Mouse (Mus musculus): ENCODE measurements around the gene Lrrc4c. TPM values are rescaled to one million over a fixed set of nuclear protein-coding genes. Genes with fewer than 3 reads are reported as not detected.

Lrrc4c gene
- polyA plus RNA-seq, 1 experiment from 2014 or later, result 2.3 TPM

DNA sequence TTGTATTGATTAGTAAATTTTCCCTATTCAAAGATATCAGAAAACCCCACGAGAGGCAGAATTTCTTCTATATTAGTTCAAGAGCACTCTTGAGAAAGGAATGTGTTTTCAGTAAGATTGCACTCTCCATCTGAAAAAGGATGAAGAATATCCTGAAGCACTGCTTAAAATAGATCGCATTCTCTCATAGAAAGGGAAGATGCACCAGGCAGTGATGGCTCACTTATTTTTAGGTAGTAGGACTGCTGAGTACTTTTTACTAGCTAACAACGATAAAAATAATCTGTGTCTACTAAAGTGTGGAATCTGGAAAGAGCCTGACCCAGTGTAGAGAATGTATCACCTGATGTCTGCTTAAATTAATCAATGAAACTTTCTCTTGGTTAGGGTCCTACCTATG is 820.5 kb downstream of the Lrrc4c start:
- DNase-seq (ENCODE audit: low spot score) (no peak), ATAC-seq (ENCODE audit: low FRiP score, low TSS enrichment) (no peak)
- H3K4me1 ChIP-seq (replicated peaks; ENCODE audit: control insufficient read depth, insufficient read depth), result no peaks in the 10 kb centered on the region
- H3K27me3 ChIP-seq (ENCODE audit: control insufficient read depth, insufficient read depth, low read length), result no peaks in the 10 kb centered on the region
- H3K36me3 ChIP-seq (ENCODE audit: control insufficient read depth, insufficient read depth, low read length), result no peaks in the 10 kb centered on the region
- no peak overlapping the region for H3K9ac ChIP-seq (ENCODE audit: low read length)
- 80% methylated on average over 3 of the region's 3 CpGs for WGBS
- no peaks in the 10 kb centered on the region for H3K9me3 ChIP-seq (ENCODE audit: control insufficient read depth, low read length)
- no peak overlapping the region for H3K4me3 ChIP-seq (ENCODE audit: low read depth, low read length)
- H3K27ac ChIP-seq (replicated peaks), result no peak overlapping the region
- no peak for TF ChIP-seq EP300 (optimal IDR thresholded peaks at IDR 0.05)
- TF ChIP-seq CTCF (IDR thresholded peaks at IDR 0.05; ENCODE audit: low read depth), result no peak
- H3K4me2 ChIP-seq (replicated peaks; ENCODE audit: low read depth), result no peak overlapping the region

GRCm38 (mm10) chr2:97151626-97152194 is 833.7 kb downstream of the Lrrc4c start:
- no peak overlapping the region for H3K9ac ChIP-seq (ENCODE audit: low read length)
- 92% methylated on average over 3 of the region's 3 CpGs for WGBS
- no peaks in the 10 kb centered on the region for H3K36me3 ChIP-seq (ENCODE audit: control insufficient read depth, insufficient read depth, low read length)
- no peaks in the 10 kb centered on the region for H3K4me1 ChIP-seq (replicated peaks; ENCODE audit: control insufficient read depth, insufficient read depth)
- H3K4me2 ChIP-seq (replicated peaks; ENCODE audit: low read depth), result no peak overlapping the region
- no peak overlapping the region for H3K27ac ChIP-seq (replicated peaks)
- no peaks in the 10 kb centered on the region for H3K9me3 ChIP-seq (ENCODE audit: control insufficient read depth, low read length)
- H3K4me3 ChIP-seq (ENCODE audit: low read depth, low read length), result no peak overlapping the region
- no peaks in the 10 kb centered on the region for H3K27me3 ChIP-seq (ENCODE audit: control insufficient read depth, insufficient read depth, low read length)
- DNase-seq (ENCODE audit: low spot score) (no peak), ATAC-seq (ENCODE audit: low FRiP score, low TSS enrichment) (no peak)
- no peak for TF ChIP-seq CTCF (IDR thresholded peaks at IDR 0.05; ENCODE audit: low read depth)
- TF ChIP-seq EP300 (optimal IDR thresholded peaks at IDR 0.05), result no peak

GRCm38 (mm10) chr2:97165745-97166144 is 847.8 kb downstream of the Lrrc4c start:
- Histone ChIP-seq H3K9me3 (ENCODE audit: control insufficient read depth, low read length) (no peaks in the 10 kb centered on the region), H3K4me1 (replicated peaks; ENCODE audit: control insufficient read depth, insufficient read depth) (no peaks in the 10 kb centered on the region), H3K9ac (ENCODE audit: low read length) (no peak overlapping the region), H3K27me3 (ENCODE audit: control insufficient read depth, insufficient read depth, low read length) (no peaks in the 10 kb centered on the region), H3K4me3 (ENCODE audit: low read depth, low read length) (no peak overlapping the region), H3K4me2 (replicated peaks; ENCODE audit: low read depth) (no peak overlapping the region), H3K36me3 (ENCODE audit: control insufficient read depth, insufficient read depth, low read length) (no peaks in the 10 kb centered on the region), H3K27ac (replicated peaks) (no peak overlapping the region)
- no peak for TF ChIP-seq CTCF (IDR thresholded peaks at IDR 0.05; ENCODE audit: low read depth)
- TF ChIP-seq EP300 (optimal IDR thresholded peaks at IDR 0.05), result no peak
- WGBS, result 74% methylated on average over 2 of the region's 2 CpGs
- ATAC-seq (ENCODE audit: low FRiP score, low TSS enrichment), result no peak
- no peak for DNase-seq (ENCODE audit: low spot score)

GRCm38 (mm10) chr2:97178399-97178798 is 860.4 kb downstream of the Lrrc4c start:
- Histone ChIP-seq H3K9me3 (ENCODE audit: control insufficient read depth, low read length) (no peaks in the 10 kb centered on the region), H3K9ac (ENCODE audit: low read length) (no peak overlapping the region), H3K27ac (replicated peaks) (no peak overlapping the region), H3K4me1 (replicated peaks; ENCODE audit: control insufficient read depth, insufficient read depth) (no peaks in the 10 kb centered on the region), H3K4me3 (ENCODE audit: low read depth, low read length) (no peak overlapping the region), H3K4me2 (replicated peaks; ENCODE audit: low read depth) (no peak overlapping the region), H3K36me3 (ENCODE audit: control insufficient read depth, insufficient read depth, low read length) (no peaks in the 10 kb centered on the region), H3K27me3 (ENCODE audit: control insufficient read depth, insufficient read depth, low read length) (no peaks in the 10 kb centered on the region)
- no peak for DNase-seq (ENCODE audit: low spot score)
- TF ChIP-seq EP300 (optimal IDR thresholded peaks at IDR 0.05) (no peak), CTCF (IDR thresholded peaks at IDR 0.05; ENCODE audit: low read depth) (no peak)
- ATAC-seq (ENCODE audit: low FRiP score, low TSS enrichment), result no peak
- WGBS, result 81% methylated on average over 4 of the region's 4 CpGs

DNA sequence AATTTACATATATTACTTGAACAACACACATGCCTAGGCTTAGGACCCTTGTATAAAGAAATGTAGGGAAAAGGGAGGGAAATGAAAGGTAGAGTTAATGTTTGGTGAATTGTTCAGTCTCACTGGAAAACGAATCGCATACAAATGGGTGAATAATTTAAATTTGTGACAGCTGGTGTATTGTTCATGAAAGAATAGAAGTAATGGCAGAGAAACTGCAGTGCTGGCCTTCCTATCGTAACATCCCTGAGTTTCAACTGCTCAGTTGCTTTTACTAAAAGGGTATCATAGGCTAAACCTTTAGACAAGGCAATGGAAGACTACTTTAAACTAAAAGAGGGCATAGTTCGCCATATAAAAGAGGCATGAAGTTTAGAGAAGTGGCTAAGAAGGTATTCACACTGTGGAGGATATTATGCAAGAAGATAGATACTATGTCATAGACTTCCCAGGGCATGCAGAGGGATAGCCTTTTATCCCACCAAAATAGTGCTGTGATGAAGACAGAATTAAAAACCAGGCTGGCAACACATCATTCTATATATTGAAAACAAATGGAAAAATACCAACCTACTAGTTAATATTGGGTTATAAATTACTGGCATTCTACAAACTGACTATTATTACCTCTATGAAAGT is 879.1 kb downstream of the Lrrc4c start:
- Histone ChIP-seq H3K9ac (ENCODE audit: low read length) (no peak overlapping the region), H3K4me1 (replicated peaks; ENCODE audit: control insufficient read depth, insufficient read depth) (no peaks in the 10 kb centered on the region), H3K4me3 (ENCODE audit: low read depth, low read length) (no peak overlapping the region), H3K4me2 (replicated peaks; ENCODE audit: low read depth) (no peak overlapping the region), H3K36me3 (ENCODE audit: control insufficient read depth, insufficient read depth, low read length) (no peaks in the 10 kb centered on the region), H3K27me3 (ENCODE audit: control insufficient read depth, insufficient read depth, low read length) (no peaks in the 10 kb centered on the region), H3K27ac (replicated peaks) (no peak overlapping the region), H3K9me3 (ENCODE audit: control insufficient read depth, low read length) (no peaks in the 10 kb centered on the region)
- WGBS, result 72% methylated on average over 4 of the region's 4 CpGs
- no peak for TF ChIP-seq EP300 (optimal IDR thresholded peaks at IDR 0.05)
- ATAC-seq (ENCODE audit: low FRiP score, low TSS enrichment) (no peak), DNase-seq (ENCODE audit: low spot score) (no peak)

- WGBS, result 72% methylated on average over 3 of the region's 3 CpGs
- Histone ChIP-seq H3K9ac (ENCODE audit: low read length) (no peak overlapping the region), H3K4me3 (ENCODE audit: low read depth, low read length) (no peak overlapping the region), H3K9me3 (ENCODE audit: control insufficient read depth, low read length) (no peaks in the 10 kb centered on the region), H3K4me1 (replicated peaks; ENCODE audit: control insufficient read depth, insufficient read depth) (no peaks in the 10 kb centered on the region), H3K27me3 (ENCODE audit: control insufficient read depth, insufficient read depth, low read length) (no peaks in the 10 kb centered on the region), H3K27ac (replicated peaks) (no peak overlapping the region), H3K36me3 (ENCODE audit: control insufficient read depth, insufficient read depth, low read length) (no peaks in the 10 kb centered on the region), H3K4me2 (replicated peaks; ENCODE audit: low read depth) (no peak overlapping the region)
- TF ChIP-seq EP300 (optimal IDR thresholded peaks at IDR 0.05) (no peak), CTCF (IDR thresholded peaks at IDR 0.05; ENCODE audit: low read depth) (no peak)
- DNase-seq (ENCODE audit: low spot score), result no peak
- no peak for ATAC-seq (ENCODE audit: low FRiP score, low TSS enrichment)
Measured at GRCm38 (mm10) chr2:97232966-97233365, 915.0 kb downstream of the Lrrc4c start.
